Mouse (Mus musculus): ENCODE results near the gene Mdh1b. TPM values are rescaled to one million over a fixed set of nuclear protein-coding genes. Genes with fewer than 3 reads are reported as not detected.

Mdh1b gene
- polyA plus RNA-seq, 1 experiment from 2014 or later, result not detected

DNA sequence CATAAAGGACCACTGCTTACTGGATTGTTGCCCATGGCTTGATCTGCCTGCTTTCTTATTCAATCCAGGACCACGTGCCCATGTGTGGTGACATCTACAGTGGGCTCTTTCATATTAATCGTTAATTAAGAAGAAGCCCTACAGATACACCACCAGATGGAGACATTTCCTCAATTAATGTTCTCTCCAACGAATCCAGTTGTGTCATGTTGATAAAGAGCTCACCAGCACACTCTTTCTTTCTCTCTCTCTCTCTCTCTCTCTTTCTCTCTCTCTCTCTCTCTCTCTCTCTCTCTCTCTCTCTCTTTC lies 61.3 kb downstream of the Mdh1b start:
- no peak overlapping the region for H3K27ac ChIP-seq (ENCODE audit: low read depth, low read length)
- no peak for ATAC-seq (replicated peaks; ENCODE audit: insufficient number of reproducible peaks, low FRiP score, low TSS enrichment)
- H3K9me3 ChIP-seq (replicated peaks; ENCODE audit: control insufficient read depth, low read length), result no peaks in the 10 kb centered on the region
- H3K36me3 ChIP-seq (ENCODE audit: control insufficient read depth, insufficient read depth, low read length), result no peaks in the 10 kb centered on the region
- no peaks in the 10 kb centered on the region for H3K4me1 ChIP-seq (ENCODE audit: control insufficient read depth, insufficient read depth, low read length)
- 13% methylated on average over 3 of the region's 3 CpGs for WGBS (ENCODE audit: insufficient replicate concordance)
- H3K4me2 ChIP-seq, result no peak overlapping the region
- H3K27me3 ChIP-seq (ENCODE audit: control insufficient read depth, insufficient read depth, low read length), result peaks cover 4% of the 10 kb centered on the region; the same call in 1 of the 2 replicates
- no peak overlapping the region for H3K9ac ChIP-seq (ENCODE audit: low read depth, low read length)
- H3K4me3 ChIP-seq (ENCODE audit: low read depth, low read length), result no peak overlapping the region

DNA sequence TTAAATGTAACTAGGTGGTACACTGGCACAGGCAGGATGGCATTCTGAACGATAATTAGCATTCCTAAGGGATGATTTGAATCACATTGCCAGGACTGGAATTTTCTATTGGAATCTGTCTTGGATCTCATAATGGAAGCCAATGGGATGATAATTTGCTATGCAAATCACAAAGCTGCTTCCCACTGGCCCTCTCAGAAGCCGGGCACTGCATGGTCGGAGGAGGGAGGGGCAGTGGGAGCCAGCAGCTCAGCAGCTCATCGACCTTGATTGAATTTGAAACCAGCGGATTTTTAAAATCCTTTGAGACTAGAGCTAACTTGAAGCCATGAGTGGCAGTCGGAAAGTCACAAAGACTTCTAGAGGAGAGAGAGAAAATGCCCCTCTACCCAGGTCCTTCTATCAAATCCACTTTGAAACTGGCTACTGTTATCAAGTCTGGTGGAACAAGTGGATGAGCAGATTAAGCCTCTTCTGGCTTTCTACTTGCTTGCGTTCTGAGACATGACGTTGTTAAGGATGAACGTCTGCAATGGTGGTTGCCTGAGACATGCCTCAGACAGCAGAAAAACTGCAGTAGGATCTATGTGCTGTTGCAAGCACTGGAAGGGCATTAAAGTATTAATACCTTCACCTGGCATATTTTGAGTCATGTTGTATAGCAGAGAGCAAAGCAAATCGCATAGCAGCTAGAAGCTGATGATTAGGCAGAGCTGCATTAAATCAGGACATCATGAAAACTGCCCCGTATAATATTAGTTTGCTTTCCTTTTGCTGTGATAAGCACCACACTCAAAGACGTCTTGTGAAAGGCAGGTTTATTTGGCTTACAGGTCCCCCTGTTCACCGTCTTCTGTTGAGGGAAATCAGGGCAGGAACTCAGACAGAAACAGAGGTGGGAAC lies 61.9 kb downstream of the Mdh1b start:
- Histone ChIP-seq H3K36me3 (ENCODE audit: control insufficient read depth, insufficient read depth, low read length) (no peaks in the 10 kb centered on the region), H3K27me3 (ENCODE audit: control insufficient read depth, insufficient read depth, low read length) (peaks cover 4% of the 10 kb centered on the region; the same call in 1 of the 2 replicates), H3K4me1 (ENCODE audit: control insufficient read depth, insufficient read depth, low read length) (no peaks in the 10 kb centered on the region), H3K9ac (ENCODE audit: low read depth, low read length) (no peak overlapping the region), H3K4me2 (no peak overlapping the region), H3K4me3 (ENCODE audit: low read depth, low read length) (no peak overlapping the region), H3K27ac (ENCODE audit: low read depth, low read length) (no peak overlapping the region), H3K9me3 (replicated peaks; ENCODE audit: control insufficient read depth, low read length) (no peaks in the 10 kb centered on the region)
- WGBS (ENCODE audit: insufficient replicate concordance), result 21% methylated on average over 13 of the region's 13 CpGs
- ATAC-seq (replicated peaks; ENCODE audit: insufficient number of reproducible peaks, low FRiP score, low TSS enrichment), result no peak

DNA sequence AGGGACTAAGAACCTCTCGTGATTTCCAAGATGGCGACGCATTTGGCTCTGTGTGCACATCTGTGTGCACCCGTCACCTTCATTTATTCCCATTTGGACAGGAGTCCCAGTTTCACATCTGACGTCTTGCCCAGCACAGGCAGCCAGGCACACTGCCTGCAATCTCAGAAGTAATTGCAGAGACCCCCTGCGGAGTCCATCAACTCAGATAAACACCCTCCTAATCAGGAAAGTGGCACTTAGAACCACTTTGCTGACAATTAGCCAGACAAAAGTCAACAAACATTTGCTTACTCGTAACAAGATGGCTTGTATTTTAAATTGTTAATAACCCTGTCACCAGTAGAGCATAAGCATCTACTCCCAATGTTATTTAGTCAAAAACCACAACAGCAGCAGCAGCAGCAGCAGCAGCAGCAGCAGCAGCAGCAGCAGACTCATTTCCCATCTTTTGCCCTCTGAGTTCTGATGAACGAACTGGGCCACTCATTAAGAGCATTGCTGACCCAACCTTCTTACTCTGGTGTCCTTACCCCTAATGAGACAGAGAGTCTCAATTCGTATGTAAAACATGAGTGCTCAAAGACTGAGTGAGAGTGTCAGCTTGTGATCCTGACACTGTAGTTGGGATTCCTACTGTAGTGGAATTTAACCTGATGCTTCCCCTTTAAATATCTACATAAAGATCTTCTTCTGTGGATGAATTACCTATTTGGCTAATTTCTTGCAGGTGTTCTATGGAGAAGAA lies 62.7 kb downstream of the Mdh1b start:
- 31% methylated on average over 9 of the region's 9 CpGs for WGBS (ENCODE audit: insufficient replicate concordance)
- Histone ChIP-seq H3K36me3 (ENCODE audit: control insufficient read depth, insufficient read depth, low read length) (no peaks in the 10 kb centered on the region), H3K27me3 (ENCODE audit: control insufficient read depth, insufficient read depth, low read length) (peaks cover 4% of the 10 kb centered on the region; the same call in 1 of the 2 replicates), H3K9ac (ENCODE audit: low read depth, low read length) (no peak overlapping the region), H3K4me3 (ENCODE audit: low read depth, low read length) (no peak overlapping the region), H3K9me3 (replicated peaks; ENCODE audit: control insufficient read depth, low read length) (no peaks in the 10 kb centered on the region), H3K4me2 (no peak overlapping the region), H3K4me1 (ENCODE audit: control insufficient read depth, insufficient read depth, low read length) (no peaks in the 10 kb centered on the region), H3K27ac (ENCODE audit: low read depth, low read length) (no peak overlapping the region)
- ATAC-seq (replicated peaks; ENCODE audit: insufficient number of reproducible peaks, low FRiP score, low TSS enrichment), result no peak

DNA sequence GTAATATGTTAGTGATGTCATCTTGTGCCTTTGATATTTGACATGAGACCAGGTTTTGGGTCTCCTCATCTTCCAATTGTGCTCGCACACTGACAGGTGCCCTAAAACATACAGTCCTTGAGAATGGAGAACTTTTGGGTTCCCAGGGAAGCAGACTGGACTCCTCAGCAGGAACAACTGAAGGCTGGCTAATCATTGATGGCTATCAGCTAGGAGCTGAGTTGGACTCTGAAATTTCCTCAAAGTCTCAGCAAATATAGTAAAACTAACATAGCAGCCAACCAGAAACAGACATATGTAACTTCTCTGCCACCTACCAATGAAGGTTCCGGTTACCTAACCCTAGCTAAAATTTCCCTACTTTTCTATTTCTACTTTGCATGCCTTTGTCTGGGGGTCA lies 64.0 kb downstream of the Mdh1b start:
- Histone ChIP-seq H3K4me1 (ENCODE audit: control insufficient read depth, insufficient read depth, low read length) (no peaks in the 10 kb centered on the region), H3K36me3 (ENCODE audit: control insufficient read depth, insufficient read depth, low read length) (no peaks in the 10 kb centered on the region), H3K4me3 (ENCODE audit: low read depth, low read length) (no peak overlapping the region), H3K9ac (ENCODE audit: low read depth, low read length) (no peak overlapping the region), H3K27ac (ENCODE audit: low read depth, low read length) (no peak overlapping the region), H3K27me3 (ENCODE audit: control insufficient read depth, insufficient read depth, low read length) (peaks cover 4% of the 10 kb centered on the region; the same call in 1 of the 2 replicates), H3K9me3 (replicated peaks; ENCODE audit: control insufficient read depth, low read length) (no peaks in the 10 kb centered on the region), H3K4me2 (no peak overlapping the region)
- ATAC-seq (replicated peaks; ENCODE audit: insufficient number of reproducible peaks, low FRiP score, low TSS enrichment), result no peak
- WGBS (ENCODE audit: insufficient replicate concordance), result 82% methylated on average over 2 of the region's 2 CpGs

DNA sequence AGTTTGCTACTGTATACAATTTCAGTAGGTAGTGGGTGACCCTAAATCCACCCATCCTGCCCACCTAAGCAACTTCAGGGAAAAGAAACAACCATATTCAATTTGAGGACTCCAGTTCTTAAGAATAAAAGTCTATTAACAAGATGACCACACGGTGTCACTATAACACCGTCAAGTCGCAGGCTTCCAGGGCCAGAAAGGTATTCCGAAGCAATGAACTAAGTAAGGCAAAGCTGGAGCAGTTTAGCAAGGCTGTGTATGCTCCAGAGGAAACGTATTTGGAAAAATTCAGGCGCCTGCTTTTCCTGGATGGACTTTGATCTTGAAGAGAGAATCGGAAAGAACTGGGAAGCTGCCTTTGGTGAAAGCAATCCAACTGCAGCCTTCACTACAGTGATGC lies 70.5 kb downstream of the Mdh1b start:
- Histone ChIP-seq H3K27me3 (ENCODE audit: control insufficient read depth, insufficient read depth, low read length) (peaks cover 4% of the 10 kb centered on the region; the same call in 1 of the 2 replicates), H3K9ac (ENCODE audit: low read depth, low read length) (no peak overlapping the region), H3K4me3 (ENCODE audit: low read depth, low read length) (no peak overlapping the region), H3K9me3 (replicated peaks; ENCODE audit: control insufficient read depth, low read length) (no peaks in the 10 kb centered on the region), H3K36me3 (ENCODE audit: control insufficient read depth, insufficient read depth, low read length) (no peaks in the 10 kb centered on the region), H3K4me1 (ENCODE audit: control insufficient read depth, insufficient read depth, low read length) (no peaks in the 10 kb centered on the region), H3K27ac (ENCODE audit: low read depth, low read length) (no peak overlapping the region), H3K4me2 (no peak overlapping the region)
- ATAC-seq (replicated peaks; ENCODE audit: insufficient number of reproducible peaks, low FRiP score, low TSS enrichment), result no peak
- WGBS (ENCODE audit: insufficient replicate concordance), result 1% methylated on average over 7 of the region's 7 CpGs

DNA sequence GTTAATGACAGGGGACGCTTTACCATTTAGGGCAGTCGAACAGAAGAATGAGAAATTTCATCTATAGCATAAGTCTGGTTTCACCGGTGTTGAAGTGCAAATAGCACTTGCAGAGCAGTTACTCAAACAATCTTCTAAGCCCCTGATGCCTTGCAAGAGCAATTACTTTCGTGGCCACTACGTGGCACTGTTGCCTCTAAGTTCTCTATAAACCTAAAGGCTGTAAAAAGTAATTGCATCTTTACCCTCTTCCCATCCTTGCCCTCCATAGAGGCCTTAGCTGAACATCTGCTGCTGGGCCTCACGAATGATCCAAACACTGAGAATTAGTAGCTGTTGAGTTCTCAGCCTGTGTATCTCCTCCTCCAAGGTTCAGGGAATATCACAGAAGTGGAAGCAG lies 72.1 kb downstream of the Mdh1b start:
- WGBS (ENCODE audit: insufficient replicate concordance), result 16% methylated on average over 6 of the region's 6 CpGs
- Histone ChIP-seq H3K27ac (ENCODE audit: low read depth, low read length) (no peak overlapping the region), H3K9ac (ENCODE audit: low read depth, low read length) (no peak overlapping the region), H3K36me3 (ENCODE audit: control insufficient read depth, insufficient read depth, low read length) (no peaks in the 10 kb centered on the region), H3K4me3 (ENCODE audit: low read depth, low read length) (no peak overlapping the region), H3K9me3 (replicated peaks; ENCODE audit: control insufficient read depth, low read length) (no peaks in the 10 kb centered on the region), H3K4me2 (no peak overlapping the region), H3K27me3 (ENCODE audit: control insufficient read depth, insufficient read depth, low read length) (no peaks in the 10 kb centered on the region), H3K4me1 (ENCODE audit: control insufficient read depth, insufficient read depth, low read length) (no peaks in the 10 kb centered on the region)
- ATAC-seq (replicated peaks; ENCODE audit: insufficient number of reproducible peaks, low FRiP score, low TSS enrichment), result no peak

Other genes with a start within 250 kb of the Mdh1b start
- gene Gm39653, start 114.3 kb downstream of the Mdh1b start, polyA plus RNA-seq (2014; fragmentation: Nextera tagmentation; extraction: Ambion mirVana), result not detected in 2 replicates
- not detected in 2 replicates for gene Dytn, start 43.4 kb downstream of the Mdh1b start, polyA plus RNA-seq (2014; fragmentation: Nextera tagmentation; extraction: Ambion mirVana)
- gene Fastkd2, start 296 bp upstream of the Mdh1b start, polyA plus RNA-seq (2014; fragmentation: Nextera tagmentation; extraction: Ambion mirVana), result 59.2 and 62.7 TPM in 2 replicates
- 0.37 TPM in 1 of 2 replicates, not detected in the other for gene 4933402D24Rik, start 38.9 kb upstream of the Mdh1b start, polyA plus RNA-seq (2014; fragmentation: Nextera tagmentation; extraction: Ambion mirVana)

Data from heart, embryonic 11.5 days (tissue).